Mouse (Mus musculus) hindbrain, embryonic 15.5 days (tissue): Measurements from ENCODE around the gene Btbd18. TPM values are rescaled to one million over a fixed set of nuclear protein-coding genes. Genes with fewer than 3 reads are reported as not detected.
A peak's percentile ranks its signal among the peaks of the same experiment; 100 is the strongest.
"Not testable (repeated sequence)": the region's sequence is repeated elsewhere in the genome, so short reads cannot be mapped to it uniquely, and the experiment has no call there.

Experiments
- ATAC-seq: fragments of 200-750 bp; cut with Nextera tagmentation; 2 replicates; pipeline ENCODE4 v1.8.0; 2017; ENCODE audit warnings: low read depth, moderate number of reproducible peaks, moderate TSS enrichment; ENCODE audit not compliant: low FRiP score
- H3K27ac ChIP-seq: fragments of 300-500 bp; sonication (generic); replicated peaks from 2 replicates; pipeline ENCODE4 v1.5.1; 2015; ENCODE audit warnings: mild to moderate bottlenecking, inconsistent platforms
- H3K27me3 ChIP-seq: fragments of 300-500 bp; sonication (generic); 2 replicates; pipeline ENCODE4 v1.6.1; 2015; ENCODE audit warnings: control low read depth, inconsistent platforms
- H3K36me3 ChIP-seq: fragments of 300-500 bp; sonication (generic); 2 replicates; pipeline ENCODE4 v1.6.1; 2015; ENCODE audit warnings: control low read depth, inconsistent platforms
- H3K4me1 ChIP-seq: fragments of 300-500 bp; sonication (generic); replicated peaks from 2 replicates; pipeline ENCODE4 v1.6.1; 2015; ENCODE audit warnings: control low read depth, inconsistent platforms
- H3K4me2 ChIP-seq: fragments of 300-500 bp; sonication (generic); 2 replicates; pipeline ENCODE4 v1.6.1; 2015; ENCODE audit warnings: moderate library complexity, mild to moderate bottlenecking, inconsistent platforms
- H3K4me3 ChIP-seq: fragments of 300-500 bp; sonication (generic); 2 replicates; pipeline ENCODE4 v1.5.1; 2015; ENCODE audit warnings: mild to moderate bottlenecking, inconsistent platforms
- H3K9ac ChIP-seq: fragments of 300-500 bp; sonication (generic); 2 replicates; pipeline ENCODE4 v1.6.1; 2015; ENCODE audit warnings: inconsistent platforms
- H3K9me3 ChIP-seq: fragments of 300-500 bp; sonication (generic); 2 replicates; pipeline ENCODE4 v1.6.1; 2016; ENCODE audit warnings: control low read depth, inconsistent platforms
- WGBS: fragments of 180-500 bp; shearing (Covaris S2); methylation state at CpG from one replicate; pipeline ENCODE4 v1.1.7; 2015; 5-methylcytosine and 5-hydroxymethylcytosine counted together
- polyA plus RNA-seq: library from polyadenylated mRNA; unstranded; fragments of >200 nt; fragmentation: Nextera tagmentation; extraction: Ambion mirVana; gene quantifications from 2 replicates; pipeline ENCODE4 v1.2.1, GENCODE M21; 2015

The Btbd18 gene
- polyA plus RNA-seq, 1 experiment from 2014 or later: 0.10 TPM

- ATAC-seq: no peak
- H3K9me3 ChIP-seq: no peaks in the 10 kb centered on the region
- H3K27me3 ChIP-seq: no peaks in the 10 kb centered on the region
- peak overlapping the region; percentile 82 for H3K4me2 ChIP-seq
- peak overlapping the region; percentile 65 for H3K4me3 ChIP-seq
- peaks cover 31% of the 10 kb centered on the region for H3K4me1 ChIP-seq
- peak overlapping the region; percentile 96 for H3K27ac ChIP-seq
- under 1% methylated on average over 10 of the region's 10 CpGs for WGBS
- H3K36me3 ChIP-seq: no peaks in the 10 kb centered on the region
- peak overlapping the region; percentile 80 for H3K9ac ChIP-seq
Observed at GRCm38 (mm10) chr2:84649674-84650073, 9.2 kb upstream of the Btbd18 start.

DNA sequence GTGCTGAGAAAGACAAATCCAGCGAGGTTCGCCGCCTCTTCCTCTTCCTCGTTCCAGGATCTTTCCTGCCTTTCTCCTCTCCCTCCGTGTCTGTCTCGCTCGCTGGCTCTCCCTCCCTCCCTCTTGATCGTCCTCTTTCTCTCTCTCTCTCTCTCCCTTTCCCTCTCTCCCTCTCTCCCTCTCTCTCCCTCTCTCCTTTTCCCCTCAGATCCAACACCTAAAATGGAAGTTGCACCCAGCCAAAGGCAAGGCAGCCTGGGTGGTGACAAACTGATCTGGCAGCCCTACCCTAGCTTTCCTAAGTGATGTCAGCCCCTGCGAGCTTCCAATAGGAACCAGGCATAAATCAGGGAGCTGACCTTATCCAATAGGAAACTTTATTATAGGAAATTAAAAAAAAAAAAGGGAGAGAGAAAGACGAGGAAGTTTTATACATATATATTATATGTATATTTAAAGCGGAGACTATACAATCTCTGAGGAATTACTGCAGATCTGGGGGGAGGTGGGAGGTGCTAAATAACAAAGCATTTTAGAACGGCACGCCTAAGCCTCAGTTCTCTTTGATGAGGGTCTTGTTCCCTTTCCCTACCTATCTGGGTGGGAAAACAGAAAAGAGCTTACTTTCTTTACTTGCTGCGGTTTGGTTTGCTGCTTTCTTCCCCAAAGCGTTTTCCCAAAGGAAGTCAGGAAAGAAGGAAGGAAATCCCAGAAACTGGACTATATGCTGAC is 8.2 kb upstream of the Btbd18 start, which contains the start of gene Ctnnd1:
Gene Ctnnd1, minus strand, starts transcription at position 302 of the 732 bp plus-strand sequence.
- no peaks in the 10 kb centered on the region for H3K27me3 ChIP-seq
- peaks cover 31% of the 10 kb centered on the region for H3K4me1 ChIP-seq
- no peaks in the 10 kb centered on the region for H3K36me3 ChIP-seq
- peak within 1 kb of the TSS; percentile 82 for H3K4me2 ChIP-seq
- peak; percentile 98 for ATAC-seq
- peak within 1 kb of the TSS; percentile 65 for H3K4me3 ChIP-seq
- WGBS: 0% methylated on average over 15 of the region's 15 CpGs
- H3K9me3 ChIP-seq: no peaks in the 10 kb centered on the region
- H3K27ac ChIP-seq: peak within 1 kb of the TSS; percentile 96
- peak within 1 kb of the TSS; percentile 80 for H3K9ac ChIP-seq

DNA sequence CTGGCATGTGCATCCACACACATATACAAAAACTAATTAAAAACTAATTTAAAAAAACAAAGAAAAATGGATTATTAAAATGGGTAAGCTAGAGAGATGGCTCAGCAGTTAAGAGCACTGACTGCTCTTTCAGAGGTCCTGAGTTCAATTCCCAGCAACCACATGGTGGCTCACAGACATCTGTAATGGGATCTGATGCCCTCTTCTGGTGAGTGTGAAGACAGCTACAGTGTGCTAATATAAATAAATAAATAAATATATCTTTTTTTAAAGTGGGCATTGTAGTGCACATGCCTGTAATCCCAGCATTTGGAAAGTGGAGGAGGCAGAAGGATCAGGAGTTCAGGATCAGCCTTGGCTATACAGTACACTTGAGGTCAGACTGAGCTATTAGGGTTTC is 5.5 kb upstream of the Btbd18 start:
- no peak for ATAC-seq
- Histone ChIP-seq H3K27me3 (no peaks in the 10 kb centered on the region), H3K9ac (no peak overlapping the region), H3K36me3 (no peaks in the 10 kb centered on the region), H3K9me3 (no peaks in the 10 kb centered on the region), H3K4me2 (no peak overlapping the region), H3K4me1 (0 out of 2 replicates have a peak, but pooled peaks cover 9% of the 10 kb centered on the region), H3K4me3 (no peak overlapping the region), H3K27ac (no peak overlapping the region)

DNA sequence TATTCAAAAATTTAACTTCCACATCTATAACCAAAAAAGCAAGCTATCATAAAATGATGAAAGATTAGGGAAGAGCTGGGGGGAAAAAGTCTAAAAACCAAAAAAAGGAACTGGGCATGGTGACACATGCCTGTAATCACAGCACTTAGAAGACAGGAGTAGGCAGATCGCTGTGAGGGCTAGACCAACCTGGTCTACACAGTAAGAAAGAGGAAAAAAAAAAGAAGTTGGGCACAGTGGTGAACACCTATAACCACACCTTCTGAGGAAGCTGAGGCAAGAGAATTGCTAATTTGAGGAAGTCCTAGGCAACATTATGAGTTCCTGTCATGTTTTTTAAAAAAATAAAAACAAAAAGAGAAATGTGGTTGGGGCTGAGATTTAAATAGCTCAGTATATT is 3.0 kb upstream of the Btbd18 start:
- Histone ChIP-seq H3K9me3 (no peaks in the 10 kb centered on the region), H3K27me3 (no peaks in the 10 kb centered on the region), H3K4me1 (0 out of 2 replicates have a peak, but pooled peaks cover 9% of the 10 kb centered on the region), H3K4me3 (no peak overlapping the region), H3K36me3 (no peaks in the 10 kb centered on the region), H3K27ac (no peak overlapping the region), H3K4me2 (no peak overlapping the region), H3K9ac (no peak overlapping the region)
- 71% methylated on average over 1 of the region's 1 CpGs for WGBS
- no peak for ATAC-seq

DNA sequence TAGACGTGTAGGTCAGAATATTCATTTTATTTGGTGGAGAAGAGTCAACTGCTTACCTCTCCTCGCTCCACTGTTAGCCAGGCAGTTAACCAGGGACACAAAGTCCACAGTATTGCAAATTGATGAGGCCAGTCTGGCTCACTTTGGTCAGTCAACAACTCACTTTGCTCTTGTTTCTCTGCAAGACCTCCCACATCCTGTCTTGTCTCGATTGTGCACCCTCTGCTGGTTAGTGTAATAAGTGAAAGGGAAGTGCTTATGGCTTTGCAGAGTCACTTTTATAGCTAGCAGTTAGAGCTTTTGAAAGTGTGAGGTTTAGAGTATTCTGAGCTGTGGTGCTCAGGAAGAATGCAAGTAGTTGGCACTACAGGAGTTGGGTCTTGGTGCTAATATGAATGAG is 1.4 kb downstream of the Btbd18 start:
- H3K27ac ChIP-seq: no peak overlapping the region
- H3K4me2 ChIP-seq: no peak overlapping the region
- H3K9ac ChIP-seq: no peak overlapping the region
- H3K4me3 ChIP-seq: no peak overlapping the region
- H3K9me3 ChIP-seq: no peaks in the 10 kb centered on the region
- no peaks in the 10 kb centered on the region for H3K4me1 ChIP-seq
- H3K27me3 ChIP-seq: no peaks in the 10 kb centered on the region
- 68% methylated on average over 3 of the region's 3 CpGs for WGBS
- ATAC-seq: no peak
- H3K36me3 ChIP-seq: no peaks in the 10 kb centered on the region

DNA sequence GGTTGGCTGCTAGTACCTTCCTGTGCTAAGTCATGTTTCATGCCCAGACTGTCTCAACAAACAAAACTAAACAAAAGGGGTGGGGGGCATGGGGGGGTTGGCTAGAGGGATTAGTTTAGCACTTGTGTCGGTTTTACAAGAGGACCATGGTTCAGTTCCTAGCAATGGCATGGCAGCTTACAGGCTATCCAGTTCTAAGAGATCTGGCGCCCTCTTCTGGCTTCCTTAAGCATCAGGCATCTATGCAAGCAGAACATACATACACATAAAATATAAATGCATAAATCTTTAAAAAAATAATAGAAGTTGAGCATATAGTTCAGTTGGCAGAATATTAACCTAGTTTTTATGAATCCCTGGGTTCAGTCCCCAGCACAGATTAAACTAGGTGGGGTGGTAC is 4.0 kb downstream of the Btbd18 start:
- no peak for ATAC-seq
- H3K27me3 ChIP-seq: no peaks in the 10 kb centered on the region
- H3K9ac ChIP-seq: no peak overlapping the region
- no peaks in the 10 kb centered on the region for H3K4me1 ChIP-seq
- H3K4me2 ChIP-seq: no peak overlapping the region
- H3K4me3 ChIP-seq: no peak overlapping the region
- no peak overlapping the region for H3K27ac ChIP-seq
- no peaks in the 10 kb centered on the region for H3K9me3 ChIP-seq
- 35% methylated on average over 2 of the region's 2 CpGs for WGBS
- H3K36me3 ChIP-seq: no peaks in the 10 kb centered on the region

- H3K4me1 ChIP-seq: peaks cover 15% of the 10 kb centered on the region
- no peak overlapping the region for H3K9ac ChIP-seq
- no peak overlapping the region for H3K4me2 ChIP-seq
- ATAC-seq: no peak
- no peaks in the 10 kb centered on the region for H3K9me3 ChIP-seq
- H3K36me3 ChIP-seq: peaks cover 6% of the 10 kb centered on the region; the same call in 1 of the 2 replicates
- H3K27ac ChIP-seq: no peak overlapping the region
- H3K27me3 ChIP-seq: no peaks in the 10 kb centered on the region
- H3K4me3 ChIP-seq: no peak overlapping the region
- WGBS: 70% methylated on average over 12 of the region's 12 CpGs
Observed at GRCm38 (mm10) chr2:84666081-84666480, 7.2 kb downstream of the Btbd18 start.

DNA sequence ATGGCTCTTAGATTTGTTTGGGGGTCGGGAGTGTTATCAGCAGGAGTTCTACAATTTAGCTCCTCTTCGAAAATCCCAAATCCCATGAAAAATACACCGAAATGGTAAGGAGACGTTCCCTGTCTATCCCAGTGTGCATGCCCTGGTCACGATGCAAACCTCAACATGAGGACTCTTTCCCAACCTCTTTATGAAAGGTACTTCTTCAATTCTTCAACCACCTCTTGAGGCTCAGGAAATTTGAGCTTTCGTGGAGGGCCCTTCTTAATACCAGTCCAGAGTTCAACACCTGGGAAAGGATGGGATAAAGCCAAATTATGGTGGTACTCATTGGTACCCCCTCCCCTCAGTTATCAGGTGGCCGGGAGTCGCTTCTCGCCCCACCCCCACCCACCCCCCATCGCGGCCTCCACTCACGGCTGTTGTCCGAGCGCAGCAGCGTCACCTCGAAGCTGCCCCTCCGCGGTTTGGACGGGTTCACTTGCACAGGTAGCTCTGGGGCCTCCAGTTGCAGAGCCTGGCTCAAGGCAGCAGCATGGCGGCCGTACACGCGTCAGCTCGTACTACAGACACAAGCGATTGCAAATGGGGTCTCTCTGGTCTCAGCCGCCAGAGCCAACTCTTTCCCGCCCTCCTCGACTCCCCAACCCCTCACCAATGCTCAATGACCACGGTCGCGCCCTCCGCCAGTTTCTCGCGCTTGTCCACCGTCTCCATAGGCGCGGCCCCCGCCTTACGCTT is 11.1 kb downstream of the Btbd18 start:
- Histone ChIP-seq H3K36me3 (peaks cover 31% of the 10 kb centered on the region), H3K27me3 (no peaks in the 10 kb centered on the region), H3K27ac (peak overlapping the region; percentile 94), H3K9me3 (no peaks in the 10 kb centered on the region), H3K4me1 (peaks cover 19% of the 10 kb centered on the region), H3K9ac (peak overlapping the region; percentile 92), H3K4me3 (peak overlapping the region; percentile 95), H3K4me2 (peak overlapping the region; percentile 75)
- 2% methylated on average over 39 of the region's 39 CpGs for WGBS
- ATAC-seq: peak; percentile 88

- H3K4me2 ChIP-seq: peak within 1 kb of the TSS; percentile 75
- peaks cover 36% of the 10 kb centered on the region for H3K36me3 ChIP-seq
- H3K27me3 ChIP-seq: no peaks in the 10 kb centered on the region
- H3K4me3 ChIP-seq: peak within 1 kb of the TSS; percentile 95
- H3K9me3 ChIP-seq: no peaks in the 10 kb centered on the region
- peak within 1 kb of the TSS; percentile 94 for H3K27ac ChIP-seq
- H3K9ac ChIP-seq: peak within 1 kb of the TSS; percentile 92
- H3K4me1 ChIP-seq: peaks cover 19% of the 10 kb centered on the region
- peak; percentile 97 for ATAC-seq
- under 1% methylated on average over 20 of the region's 20 CpGs for WGBS
Observed at GRCm38 (mm10) chr2:84670569-84670933, 11.7 kb downstream of the Btbd18 start, which contains the start of gene Selenoh. Gene Selenoh (minus strand): TSS chr2:84670770.

DNA sequence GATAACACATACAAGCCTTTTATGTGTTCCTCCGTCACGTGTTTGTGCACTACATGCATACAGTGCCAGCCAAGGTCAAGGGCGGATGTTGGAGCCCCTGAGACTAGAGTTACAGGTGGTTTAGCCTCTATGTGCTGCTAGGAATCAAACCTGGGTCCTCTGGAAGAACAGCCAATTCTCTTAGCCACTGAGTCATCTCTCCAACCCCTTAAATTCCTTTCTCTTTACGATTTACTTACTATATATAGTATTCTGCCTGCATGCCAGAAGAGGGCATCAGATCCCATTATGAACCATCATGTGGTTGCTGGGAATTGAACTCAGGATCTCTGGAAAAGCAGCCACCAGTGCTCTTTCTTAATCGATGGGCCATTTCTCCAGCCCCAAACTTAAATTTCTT is 12.7 kb downstream of the Btbd18 start:
- not testable (repeated sequence) for ATAC-seq

GRCm38 (mm10) chr2:84677270-84677967 is 18.5 kb downstream of the Btbd18 start:
- Histone ChIP-seq H3K4me3 (peak overlapping the region; percentile 97), H3K27me3 (no peaks in the 10 kb centered on the region), H3K9me3 (no peaks in the 10 kb centered on the region), H3K9ac (peak overlapping the region; percentile 84), H3K4me2 (peak overlapping the region; percentile 63), H3K27ac (peak overlapping the region; percentile 85), H3K36me3 (peaks cover 36% of the 10 kb centered on the region), H3K4me1 (peaks cover 29% of the 10 kb centered on the region)
- WGBS: 9% methylated on average over 22 of the region's 22 CpGs
- ATAC-seq: peak; percentile 73

More for the DNA sequence above, 12.7 kb downstream of the Btbd18 start:
- H3K4me3 ChIP-seq, H3K9ac ChIP-seq, H3K27me3 ChIP-seq, H3K9me3 ChIP-seq: not testable (repeated sequence)
- Histone ChIP-seq H3K4me1 (peaks cover 27% of the 10 kb centered on the region), H3K27ac (peak overlapping the region; percentile 94; the same call in 1 of the 2 replicates), H3K36me3 (peaks cover 40% of the 10 kb centered on the region), H3K4me2 (peak overlapping the region; percentile 75)
- 60% methylated on average over 4 of the region's 5 CpGs for WGBS
